Mouse (Mus musculus) Patski (cell line): ENCODE data around the gene Tac2. TPM values are rescaled to one million over a fixed set of nuclear protein-coding genes. Genes with fewer than 3 reads are reported as not detected.

Experiments
- ATAC-seq: fragments of 100-300 bp; one replicate; pipeline ENCODE4 v1.8.0; 2021
- CTCF ChIA-PET: fragments of 350-600 bp; sonication (Branson Sonifier 250); formaldehyde crosslinking; loops from one replicate; lab custom pipeline; 2022; ENCODE audit warnings: inconsistent platforms; lab: Charles Lee
- POLR2A ChIA-PET: fragments of 350-600 bp; sonication (Branson Sonifier 250); formaldehyde crosslinking; loops from one replicate; lab custom pipeline; 2022; ENCODE audit warnings: antibody characterized with exemption, inconsistent platforms; lab: Charles Lee
- DNase-seq: peaks from one replicate; pipeline ENCODE4 v3.0.0-alpha.2; 2011; ENCODE audit warnings: low read depth, low spot score
- H3K27me3 ChIP-seq: fragments of 371-371 bp; one replicate; pipeline ENCODE4 v1.5.1; 2021
- CTCF ChIP-seq: fragments of 100-300 bp; IDR thresholded peaks from one replicate; pipeline ENCODE4 v1.5.1; 2021
- in situ Hi-C: fragments of 300-500 bp; cut with MboI; formaldehyde crosslinking; loops from 3 replicates; pipeline ENCODE4 v1.11.1; 2018; ENCODE audit warnings: low pct_unique_long_range_greater_than_20kb, mixed read lengths
- polyA plus RNA-seq: library from polyadenylated mRNA; unstranded; gene quantifications from one replicate; pipeline ENCODE4 v1.2.3, GENCODE M21; 2021

The Tac2 gene
- polyA plus RNA-seq, 1 experiment from 2014 or later: not detected

DNA sequence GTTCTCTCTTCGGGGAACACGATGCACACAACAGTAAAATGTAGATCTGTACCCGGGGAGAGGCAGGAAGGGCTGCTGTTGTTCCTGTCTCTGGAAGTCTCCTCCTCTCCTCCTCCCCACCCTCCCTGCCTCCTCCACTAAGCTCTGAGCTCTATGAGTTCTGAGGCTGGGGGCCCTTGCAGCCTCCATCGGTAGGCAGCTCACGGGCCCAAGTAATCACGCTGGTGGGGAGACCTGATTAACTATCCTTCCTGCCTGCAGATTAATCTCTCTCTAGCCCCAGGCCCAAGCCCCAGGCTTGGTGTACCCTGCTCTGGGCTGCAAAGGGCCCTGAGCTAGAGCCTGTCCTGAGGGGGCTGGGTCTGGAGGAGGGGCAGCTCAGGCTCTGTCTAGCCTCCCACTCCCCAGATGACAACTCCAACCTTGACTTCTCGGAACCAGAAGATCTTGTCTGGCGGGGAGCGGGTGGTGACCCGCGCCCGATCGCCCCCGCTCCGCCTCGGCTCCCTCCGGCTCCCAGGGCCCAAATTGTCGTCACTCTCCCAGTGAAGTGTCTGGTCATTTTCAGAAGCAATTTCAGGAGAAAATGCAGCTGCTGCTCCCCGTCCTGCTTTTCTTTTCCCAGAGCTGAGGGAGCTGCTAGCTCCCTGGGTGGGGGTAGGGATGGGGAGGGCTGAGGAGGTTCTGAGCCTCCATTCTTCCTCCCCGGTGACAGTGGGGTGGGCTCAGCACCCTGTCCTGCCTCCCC lies 2.4 kb upstream of the Tac2 start:
- TF ChIP-seq CTCF: no peak
- ATAC-seq: no peak
- in situ Hi-C loops: no loop called here
- ChIA-PET POLR2A (no interaction called here), CTCF (no interaction called here)
- H3K27me3 ChIP-seq: peaks cover 19% of the 10 kb centered on the region
- DNase-seq: no peak

DNA sequence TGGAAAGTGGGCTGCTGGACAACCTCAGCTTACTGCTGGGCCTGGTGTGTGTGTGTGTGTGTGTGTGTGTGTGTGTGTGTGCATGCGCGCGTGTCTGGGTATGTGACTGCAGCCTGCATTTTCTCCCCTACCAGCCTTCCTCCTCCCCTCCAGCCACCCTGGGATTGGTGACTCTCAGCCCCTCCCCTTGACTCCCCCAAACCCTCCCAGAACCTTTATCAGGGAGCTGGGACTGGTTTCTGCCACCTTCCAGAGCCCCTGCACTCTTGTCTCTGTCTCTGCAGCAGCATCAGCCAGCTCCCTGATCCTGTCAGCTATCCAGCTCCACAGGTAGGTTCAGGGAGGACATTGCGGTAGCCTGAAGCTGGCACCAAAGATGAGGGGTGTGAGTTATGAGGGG lies 858 bp downstream of the Tac2 start:
- in situ Hi-C loops: no loop called here
- TF ChIP-seq CTCF: no peak
- DNase-seq (no peak), ATAC-seq (no peak)
- peaks cover 40% of the 10 kb centered on the region for H3K27me3 ChIP-seq
- CTCF ChIA-PET: interaction anchor here (1.6 to 1.8 kb wide), 2 partner anchors 12 to 36 kb away, joined by 5 read pairs; no protein-coding TSS in a partner anchor
- POLR2A ChIA-PET: interaction anchor here (0.7 kb wide), 1 partner anchor 12 kb away, joined by 5 read pairs; no protein-coding TSS in a partner anchor

DNA sequence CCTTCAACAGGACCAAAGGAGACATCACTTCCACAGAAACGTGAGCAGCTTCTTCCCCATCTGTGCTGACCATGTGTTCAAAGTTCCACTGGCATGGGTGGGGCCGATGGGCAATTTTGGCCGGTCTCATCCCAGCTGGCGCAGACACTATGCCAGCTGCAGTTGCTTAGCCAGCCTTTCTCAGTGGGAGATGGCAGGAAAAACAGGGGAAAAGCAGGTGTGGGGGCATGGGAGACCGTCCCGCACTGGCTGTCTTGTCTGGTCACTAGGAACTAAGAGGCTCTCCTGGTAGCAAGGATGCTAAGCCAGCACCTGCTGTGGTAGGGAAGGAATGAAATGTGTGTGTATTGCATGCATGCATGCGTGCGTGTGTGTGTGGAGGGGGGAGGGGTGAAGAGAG lies 4.2 kb downstream of the Tac2 start:
- no peak for TF ChIP-seq CTCF
- in situ Hi-C loops: no loop called here
- H3K27me3 ChIP-seq: peaks cover 30% of the 10 kb centered on the region
- DNase-seq: no peak
- ChIA-PET POLR2A (no interaction called here), CTCF (no interaction called here)
- no peak for ATAC-seq

DNA sequence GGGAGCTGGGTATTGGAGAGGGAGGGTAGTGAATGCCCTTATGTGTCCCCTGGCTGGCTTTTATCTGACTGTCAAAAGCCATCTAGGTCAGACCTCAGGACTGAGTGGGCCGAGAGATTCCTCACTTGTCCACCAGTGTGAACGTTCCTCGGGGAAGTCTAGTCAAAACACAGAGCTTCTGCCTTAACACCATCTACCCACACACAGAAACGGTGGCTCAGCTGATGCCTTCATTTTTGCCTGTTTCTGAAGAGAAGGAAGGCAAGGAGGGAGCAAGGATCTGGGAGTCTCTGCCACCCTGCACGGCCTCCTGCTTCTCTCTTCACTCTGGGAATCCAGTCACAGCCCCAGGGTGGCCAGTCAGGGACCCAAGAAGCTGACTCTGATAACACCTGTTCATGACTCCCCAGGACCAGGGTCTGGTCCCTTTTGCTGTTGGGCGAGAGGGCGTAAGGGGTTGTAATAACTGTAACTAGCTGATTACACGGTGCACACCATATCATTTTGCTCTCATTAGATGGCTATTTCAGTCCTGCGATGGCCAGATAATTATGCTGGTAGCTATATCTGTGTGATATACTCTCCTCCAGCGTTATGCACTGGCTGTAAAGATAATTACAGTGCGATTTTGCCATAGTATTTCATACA lies 6.1 kb downstream of the Tac2 start:
- peaks cover 28% of the 10 kb centered on the region for H3K27me3 ChIP-seq
- CTCF ChIA-PET: interaction anchor here (0.7 kb wide), 1 partner anchor 207 kb away, joined by 3 read pairs; no protein-coding TSS in a partner anchor
- POLR2A ChIA-PET: no interaction called here
- ATAC-seq (no peak), DNase-seq (no peak)
- in situ Hi-C loops: loop anchor here (10.0 kb wide), 1 partner anchor 274 kb away; the partner anchor contains the start of gene Hsd17b6
- no peak for TF ChIP-seq CTCF

DNA sequence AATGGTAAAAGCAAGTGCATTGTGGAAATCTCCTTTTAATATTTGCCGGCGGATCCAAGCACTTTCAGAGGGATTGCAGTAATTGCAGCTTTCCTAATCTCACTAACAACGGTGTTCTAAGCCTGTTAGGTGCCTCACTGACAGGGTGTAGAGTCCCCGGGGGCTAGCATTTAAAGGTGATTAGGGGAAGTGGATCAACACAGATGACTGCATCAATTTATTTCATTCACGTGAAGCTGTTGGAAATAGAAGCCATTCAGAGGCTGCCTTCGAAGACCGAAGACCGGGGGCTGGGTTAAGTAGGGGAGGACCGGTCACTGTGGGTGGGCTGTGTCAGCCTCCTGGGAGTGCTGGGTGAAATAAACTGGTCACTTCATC lies 6.6 kb downstream of the Tac2 start:
- in situ Hi-C loops: loop anchor here (10.0 kb wide), 1 partner anchor 274 kb away; the partner anchor contains the start of gene Hsd17b6
- no peak for TF ChIP-seq CTCF
- ATAC-seq (no peak), DNase-seq (no peak)
- ChIA-PET POLR2A (no interaction called here), CTCF (no interaction called here)
- H3K27me3 ChIP-seq: peaks cover 23% of the 10 kb centered on the region

DNA sequence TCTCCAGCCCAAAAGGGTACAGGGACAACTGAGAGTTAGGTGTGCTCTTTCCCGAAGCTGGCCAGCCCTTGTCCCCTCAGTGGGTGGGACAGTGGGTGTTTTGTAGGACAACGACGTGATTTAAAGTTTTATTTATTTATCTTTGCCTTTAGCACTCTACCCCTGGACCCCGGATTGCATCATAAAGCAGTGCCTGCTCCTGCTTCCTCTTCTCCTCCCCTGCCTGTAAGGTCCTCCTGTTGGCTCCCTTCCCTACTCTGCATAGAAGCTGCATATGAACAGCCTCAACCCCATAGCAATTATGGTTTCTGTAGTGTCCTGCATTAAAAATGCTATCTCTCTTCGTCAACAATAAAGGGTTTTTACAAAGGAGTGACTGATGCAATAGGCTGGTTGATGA lies 7.1 kb downstream of the Tac2 start:
- in situ Hi-C loops: loop anchor here (10.0 kb wide), 1 partner anchor 273 kb away; the partner anchor contains the start of gene Hsd17b6
- DNase-seq (no peak), ATAC-seq (no peak)
- ChIA-PET POLR2A (no interaction called here), CTCF (no interaction called here)
- peaks cover 21% of the 10 kb centered on the region for H3K27me3 ChIP-seq
- TF ChIP-seq CTCF: no peak

DNA sequence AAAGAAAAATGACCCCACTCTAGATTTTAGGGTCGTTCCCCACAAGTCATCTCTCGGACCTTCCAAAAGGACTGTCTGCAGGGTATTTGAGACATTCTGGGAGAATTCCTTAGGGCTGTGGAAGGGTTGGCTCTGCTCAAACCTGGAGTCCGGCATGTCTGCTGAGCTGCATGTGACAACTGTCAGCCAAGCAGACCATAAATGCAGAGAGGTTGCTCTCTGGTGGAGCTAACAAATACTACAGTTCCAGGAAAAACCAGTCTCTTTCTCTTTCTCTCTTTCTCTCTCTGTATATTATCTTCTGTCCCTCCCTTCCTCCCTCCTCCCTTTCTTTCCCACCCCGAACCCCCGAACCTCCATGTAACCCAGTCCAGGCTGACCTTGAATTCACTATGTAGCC lies 10.2 kb downstream of the Tac2 start:
- DNase-seq (no peak), ATAC-seq (no peak)
- peaks cover 5% of the 10 kb centered on the region for H3K27me3 ChIP-seq
- TF ChIP-seq CTCF: no peak
- in situ Hi-C loops: loop anchor here (10.0 kb wide), 1 partner anchor 270 kb away; the partner anchor contains the start of gene Hsd17b6
- CTCF ChIA-PET: interaction anchor here (0.9 to 1.5 kb wide), 2 partner anchors 11 to 14 kb away, joined by 3 to 5 read pairs; no protein-coding TSS in a partner anchor
- POLR2A ChIA-PET: interaction anchor here (0.6 kb wide), 1 partner anchor 29 kb away, joined by 5 read pairs; the partner anchor contains the start of gene Myo1a

DNA sequence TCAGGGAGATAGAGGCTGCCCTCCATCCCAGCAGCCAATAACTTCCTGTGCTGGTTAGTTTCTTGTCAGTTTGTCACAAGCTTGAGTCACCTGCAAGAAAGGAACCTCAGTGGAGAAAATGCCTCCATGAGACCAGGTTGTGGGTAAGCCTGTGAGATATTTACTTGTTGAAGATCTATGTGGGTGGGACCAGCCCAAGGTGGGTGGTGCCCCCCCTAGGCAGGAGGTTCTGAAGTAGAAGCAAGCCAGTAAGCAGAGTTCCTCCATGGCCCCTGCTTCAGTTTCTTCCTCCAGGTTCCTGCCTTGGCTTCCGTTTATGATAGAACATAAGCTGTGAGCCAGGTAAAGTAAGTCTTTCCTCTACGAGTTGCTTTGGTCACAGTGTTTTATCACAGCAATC lies 12.0 kb downstream of the Tac2 start:
- TF ChIP-seq CTCF: no peak
- in situ Hi-C loops: loop anchor here (5.0 to 10.0 kb wide), 3 partner anchors 49 to 269 kb away; partner anchors contain the start of genes Hsd17b6 and Stat6
- ATAC-seq: no peak
- DNase-seq: no peak
- ChIA-PET POLR2A (no interaction called here), CTCF (interaction anchor here (0.7 to 1.4 kb wide), 3 partner anchors 165 to 220 kb away, joined by 3 to 4 read pairs (median 3); no protein-coding TSS in a partner anchor)
- no peaks in the 10 kb centered on the region for H3K27me3 ChIP-seq

DNA sequence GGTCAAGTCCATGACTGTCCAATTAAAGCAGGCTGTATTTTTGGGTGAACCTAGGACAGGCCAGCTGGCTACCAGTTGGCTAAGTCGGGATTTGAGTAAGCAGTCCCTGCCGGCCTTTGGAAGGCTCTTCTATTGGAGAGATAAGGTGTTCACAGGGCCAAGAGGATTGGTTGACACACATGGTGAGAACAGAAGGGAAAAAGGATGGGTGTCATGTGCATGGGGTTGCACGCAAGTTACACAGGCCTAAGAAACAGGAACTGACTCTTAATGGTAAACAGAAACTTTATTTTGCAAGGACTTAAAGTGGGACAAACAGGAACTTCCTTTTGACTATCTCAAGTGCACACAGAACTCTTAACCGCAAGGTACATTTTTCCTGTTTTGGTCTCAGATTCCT lies 12.6 kb downstream of the Tac2 start:
- ChIA-PET POLR2A (interaction anchor here (0.5 kb wide), 1 partner anchor 270 kb away, joined by 6 read pairs; no protein-coding TSS in a partner anchor), CTCF (interaction anchor here (1.0 to 2.6 kb wide), 2 partner anchors 199 kb away, joined by 3 to 19 read pairs; no protein-coding TSS in a partner anchor)
- no peak for TF ChIP-seq CTCF
- DNase-seq: no peak
- no peak for ATAC-seq
- in situ Hi-C loops: loop anchor here (5.0 to 10.0 kb wide), 3 partner anchors 50 to 268 kb away; partner anchors contain the start of genes Hsd17b6 and Stat6
- H3K27me3 ChIP-seq: no peaks in the 10 kb centered on the region

DNA sequence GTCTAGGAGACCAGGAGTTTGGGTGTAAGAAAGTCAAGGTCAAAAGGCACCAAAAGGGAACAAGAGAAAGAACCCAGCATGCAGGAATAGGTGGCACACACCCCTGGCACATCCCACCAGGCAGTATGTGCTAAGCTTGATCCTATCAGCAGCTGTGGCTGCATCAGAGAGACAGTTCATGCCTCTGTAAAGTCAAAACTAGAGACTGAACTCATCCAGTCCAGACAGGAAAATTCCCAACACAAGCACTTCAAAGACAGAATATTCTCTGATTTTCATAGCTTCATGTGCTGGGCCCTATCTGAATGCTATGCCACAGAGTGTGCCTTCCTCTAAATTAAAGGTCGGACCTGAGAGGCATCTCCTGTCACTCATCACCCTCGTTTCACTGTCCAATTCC lies 13.3 kb downstream of the Tac2 start:
- no peaks in the 10 kb centered on the region for H3K27me3 ChIP-seq
- ChIA-PET CTCF (interaction anchor here (1.1 to 2.6 kb wide), 2 partner anchors 31 to 198 kb away, joined by 3 to 19 read pairs; no protein-coding TSS in a partner anchor), POLR2A (interaction anchor here (0.5 kb wide), 1 partner anchor 12 kb away, joined by 5 read pairs; no protein-coding TSS in a partner anchor)
- ATAC-seq (no peak), DNase-seq (no peak)
- no peak for TF ChIP-seq CTCF
- in situ Hi-C loops: loop anchor here (5.0 to 10.0 kb wide), 3 partner anchors 50 to 267 kb away; partner anchors contain the start of genes Hsd17b6 and Stat6
